20 mouse cellular contexts compared by ENCODE assay signal in the genomic region with DNA sequence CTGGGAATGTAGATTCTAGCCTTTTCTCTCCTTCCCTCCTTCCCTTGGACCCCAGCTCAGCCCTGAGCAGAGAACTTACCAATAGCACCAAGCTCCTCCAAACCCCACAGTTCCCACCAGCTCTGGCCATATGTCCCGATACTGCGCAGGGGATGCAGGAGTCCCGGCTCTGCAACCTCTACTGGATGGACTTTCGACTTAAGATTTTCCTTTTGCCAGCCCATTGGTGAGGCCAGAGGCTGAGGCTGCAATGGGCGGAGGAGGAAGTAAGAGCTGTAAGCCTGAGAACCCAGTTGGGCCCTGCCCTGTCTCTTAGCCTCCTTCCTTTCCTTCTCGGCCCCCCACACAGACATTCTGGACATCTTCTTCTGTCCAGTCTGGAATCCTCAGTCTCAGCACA. TPM values are rescaled to one million over a fixed set of nuclear protein-coding genes. Genes with fewer than 3 reads are reported as not detected.
"Had no signal": no experiment of that assay in that cellular context is flagged by ENCODE, and none has a peak within 500 bp of the region (broad histone marks: within the 10 kb centered on the region; RNA-seq: fewer than 3 reads in every experiment).

No protein-coding gene starts in this region.

- H3K36me3 ChIP-seq: kidney, embryonic 15.5 days; limb, embryonic 10.5 days; limb, embryonic 13.5 days; liver, embryonic 13.5 days had no signal

- H3K4me2 ChIP-seq: kidney, embryonic 15.5 days; limb, embryonic 13.5 days; liver, embryonic 13.5 days; midbrain, embryonic 11.5 days had no signal

- H3K9ac ChIP-seq: kidney, embryonic 15.5 days; limb, embryonic 13.5 days; liver, embryonic 13.5 days had no signal

- H3K4me3 ChIP-seq: kidney, embryonic 15.5 days; limb, embryonic 10.5 days; limb, embryonic 13.5 days; liver, embryonic 13.5 days had no signal

- H3K4me1 ChIP-seq: kidney, embryonic 15.5 days; limb, embryonic 10.5 days; limb, embryonic 13.5 days had no signal

- H3K27me3 ChIP-seq: kidney, embryonic 15.5 days; limb, embryonic 13.5 days; liver, embryonic 13.5 days had no signal

- H3K9me3 ChIP-seq: kidney, embryonic 15.5 days; limb, embryonic 10.5 days; limb, embryonic 13.5 days; liver, embryonic 13.5 days had no signal

- H3K27ac ChIP-seq: kidney, embryonic 15.5 days; limb, embryonic 10.5 days; limb, embryonic 13.5 days; liver, embryonic 13.5 days had no signal

- DNase-seq: kidney, adult 11 months; kidney, adult 8-10 months; kidney, postnatal 10 days; kidney, postnatal 36 days; liver; liver, embryonic 13.5 days; lung, adult 2 months; lung, postnatal 14 days; lung, postnatal 4 days; midbrain, embryonic 14.5 days; thymus, postnatal 25 days had no signal

RNA-seq across cellular contexts. Expression of a gene that starts 0.9 kb away (rescaled TPM):
- total RNA-seq: megakaryocyte progenitor cell, adult 5-6 weeks; megakaryocyte-erythroid progenitor cell, adult 5-6 weeks had no signal
- polyA plus RNA-seq: limb, embryonic 10.5 days; limb, embryonic 13.5 days; liver, embryonic 13.5 days; lung, embryonic 16.5 days; midbrain, embryonic 11.5 days; neural tube, embryonic 11.5 days; thymus, postnatal 0 days had no signal

RNA-seq across cellular contexts. Expression of a gene that starts 55.6 kb away (rescaled TPM):
- total RNA-seq: megakaryocyte progenitor cell, adult 5-6 weeks had no signal
